Mouse (Mus musculus) lung, adult 2 months (tissue): Measurements from ENCODE around the gene Adcy7. TPM values are rescaled to one million over a fixed set of nuclear protein-coding genes. Genes with fewer than 3 reads are reported as not detected.

Experiments used
- DNase-seq: peaks from one replicate; pipeline ENCODE4 v3.0.0; 2022
- H3K4me1 ChIP-seq: fragments of 200-500 bp; 2 replicates; pipeline ENCODE4 v1.6.1; 2011; ENCODE audit warnings: low read length; ENCODE audit not compliant: control insufficient read depth, insufficient read depth
- H3K4me3 ChIP-seq: fragments of 200-500 bp; replicated peaks from 2 replicates; pipeline ENCODE3; 2011; ENCODE audit warnings: low read depth, mild to moderate bottlenecking, control low read depth, low read length; ENCODE audit errors: extremely low read depth
- CTCF ChIP-seq: fragments of 200-500 bp; IDR thresholded peaks from 2 replicates; pipeline ENCODE4 v1.5.1; 2011; ENCODE audit warnings: mild to moderate bottlenecking, low read length, control low read depth; ENCODE audit not compliant: insufficient read depth
- POLR2A ChIP-seq: fragments of 200-500 bp; IDR thresholded peaks from 2 replicates; pipeline ENCODE4 v1.6.1; 2011; ENCODE audit warnings: low read depth, mild to moderate bottlenecking, control low read depth, low read length, borderline replicate concordance; ENCODE audit errors: extremely low read depth
- WGBS: fragments of 180-500 bp; shearing (Covaris S2); methylation state at CpG from one replicate; pipeline ENCODE4 v1.1.7; 2018; 5-methylcytosine and 5-hydroxymethylcytosine counted together
- polyA plus RNA-seq: library from polyadenylated mRNA; depleted of rRNA; stranded (reverse); fragments of >200 nt; gene quantifications from 2 replicates; pipeline ENCODE4 v1.2.3, GENCODE M21; 2012; rRNA removed

Adcy7 gene
- polyA plus RNA-seq, 1 experiment: 60.0 TPM

DNA sequence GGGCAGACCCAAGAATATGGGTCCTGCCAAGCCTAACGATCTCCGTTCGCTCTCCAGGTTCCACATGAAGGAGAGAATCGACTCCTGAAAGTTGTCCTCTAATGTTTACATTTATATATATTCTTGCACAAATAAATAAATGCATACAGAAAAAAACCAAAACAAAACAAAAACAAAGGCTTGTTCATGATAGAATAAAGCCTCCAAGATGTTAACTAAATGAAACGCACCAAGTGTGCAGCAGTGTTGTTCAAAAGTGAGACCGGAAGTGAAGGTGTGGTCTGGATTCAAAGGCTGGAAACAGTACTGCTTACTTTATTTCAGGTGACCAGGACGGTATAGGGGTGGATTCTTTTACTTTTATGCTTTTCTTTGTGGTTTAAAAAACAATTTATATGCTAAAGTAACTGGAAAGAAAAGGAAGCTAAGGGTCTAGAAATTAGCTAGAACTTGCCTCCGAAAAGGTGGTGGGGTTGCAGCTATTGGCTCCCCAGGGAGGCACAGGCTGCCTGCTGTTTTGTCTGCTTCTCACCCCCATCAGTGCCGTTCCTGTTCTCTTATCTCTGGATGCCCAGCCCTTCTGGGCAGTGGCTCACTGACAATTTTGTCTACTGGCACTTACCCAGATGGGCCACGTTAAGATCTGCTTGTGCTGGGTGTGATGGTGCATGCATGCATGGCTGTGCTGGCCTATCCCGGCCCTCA lies 90.4 kb downstream of the Adcy7 start:
- peak overlapping the region; percentile 99 for H3K4me3 ChIP-seq
- peaks cover 5% of the 10 kb centered on the region for H3K4me1 ChIP-seq
- WGBS: 9% methylated on average over 11 of the region's 11 CpGs
- no peak for TF ChIP-seq POLR2A
- no peak for TF ChIP-seq CTCF
- DNase-seq: no peak

GRCm38 (mm10) chr8:88369221-88369620 lies 97.0 kb downstream of the Adcy7 start:
- Histone ChIP-seq H3K4me3 (no peak overlapping the region), H3K4me1 (no peaks in the 10 kb centered on the region; the same call in 1 of the 2 replicates)
- WGBS: 19% methylated on average over 6 of the region's 6 CpGs
- TF ChIP-seq POLR2A: no peak
- TF ChIP-seq CTCF: peak; percentile 47; the same call in 1 of the 2 replicates
- no peak for DNase-seq

DNA sequence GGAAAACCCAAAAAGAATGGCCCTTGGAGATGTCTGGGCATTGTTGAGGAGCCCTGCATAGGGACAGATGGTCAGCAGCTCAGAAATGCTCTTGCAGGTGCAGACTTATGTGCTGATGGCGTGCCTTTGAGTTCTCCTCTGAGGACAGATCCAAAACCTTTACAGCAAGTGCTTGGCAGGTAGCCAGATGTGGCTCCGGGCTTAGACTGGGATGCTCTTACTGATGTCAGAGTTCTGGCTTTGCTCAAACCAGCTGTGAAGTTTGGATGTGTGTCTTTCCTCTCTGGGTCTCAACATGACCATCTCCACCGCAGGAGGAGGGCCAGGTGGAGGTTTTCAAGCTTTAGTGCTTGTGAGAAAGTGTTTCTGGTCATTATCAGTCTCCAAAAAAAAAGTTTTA lies 97.6 kb downstream of the Adcy7 start:
- TF ChIP-seq CTCF: no peak
- no peak for TF ChIP-seq POLR2A
- DNase-seq: no peak
- no peaks in the 10 kb centered on the region; the same call in 1 of the 2 replicates for H3K4me1 ChIP-seq
- no peak overlapping the region for H3K4me3 ChIP-seq
- 51% methylated on average over 3 of the region's 3 CpGs for WGBS

- H3K4me1 ChIP-seq: no peaks in the 10 kb centered on the region; the same call in 1 of the 2 replicates
- WGBS: 83% methylated on average over 2 of the region's 2 CpGs
Observed at GRCm38 (mm10) chr8:88371522-88371921, 99.3 kb downstream of the Adcy7 start.

GRCm38 (mm10) chr8:88376836-88377582 lies 104.8 kb downstream of the Adcy7 start:
- DNase-seq: no peak
- WGBS: 52% methylated on average over 19 of the region's 19 CpGs
- TF ChIP-seq POLR2A (no peak), CTCF (no peak)
- no peak overlapping the region for H3K4me3 ChIP-seq
- H3K4me1 ChIP-seq: no peaks in the 10 kb centered on the region

More at GRCm38 (mm10) chr8:88371522-88371921, 99.3 kb downstream of the Adcy7 start:
- no peak overlapping the region for H3K4me3 ChIP-seq
- no peak for DNase-seq
- TF ChIP-seq CTCF (no peak), POLR2A (no peak)

Other genes starting within 250 kb of the Adcy7 start
- gene Cnep1r1, start 153.6 kb upstream of the Adcy7 start, polyA plus RNA-seq: 11.4 and 19.0 TPM in 2 replicates
- gene Heatr3, start 134.5 kb upstream of the Adcy7 start, polyA plus RNA-seq: 9.3 and 12.2 TPM in 2 replicates
- 16.5 and 22.9 TPM in 2 replicates for gene Tent4b, start 73.2 kb upstream of the Adcy7 start, polyA plus RNA-seq
- gene Brd7, start 89.8 kb downstream of the Adcy7 start, polyA plus RNA-seq: 18.6 and 28.5 TPM in 2 replicates
- gene Nkd1, start 249.0 kb downstream of the Adcy7 start, polyA plus RNA-seq: 143 and 171 TPM in 2 replicates